Mouse (Mus musculus): ENCODE measurements at regions not wholly inside any gene's neighbourhood (a gene's known extent, or its start where the extent isn't known, plus 50 kb on each side); places are given as distances from the start of the nearest gene placed in this dataset. TPM values are rescaled to one million over a fixed set of nuclear protein-coding genes. Genes with fewer than 3 reads are reported as not detected.

Small RNA genes in the stretch of these regions (microRNA-seq; reads per million reads assigned to microRNA genes)
- gene Gm22401 = not detected
